Mouse (Mus musculus) WW6 (cell line): ENCODE measurements around the gene Bbs1.
A peak's percentile ranks its signal among the peaks of the same experiment; 100 is the strongest.
"Not testable (repeated sequence)": the region's sequence is repeated elsewhere in the genome, so short reads cannot be mapped to it uniquely, and the experiment has no call there.

Source experiments
- DNase-seq: peaks from one replicate; pipeline ENCODE4 v3.0.0-alpha.2; 2013; ENCODE audit warnings: low read depth, low spot score

Bbs1 gene

GRCm38 (mm10) chr19:4883961-4884360 lies 22.5 kb downstream of the Bbs1 start:
- DNase-seq: no peak

GRCm38 (mm10) chr19:4879324-4879703 lies 27.1 kb downstream of the Bbs1 start:
- no peak for DNase-seq

- peak; percentile 91 for DNase-seq
These were observed 27.8 kb downstream of the Bbs1 start, which contains the start of gene Zdhhc24 for GRCm38 (mm10) chr19:4878405-4879323. Zdhhc24 (plus strand) TSS chr19:4878668.

- DNase-seq: no peak
These were observed 28.6 kb downstream of the Bbs1 start, which contains the start of gene Actn3 for GRCm38 (mm10) chr19:4877785-4878184. Actn3 (minus strand) TSS chr19:4877909.

GRCm38 (mm10) chr19:4876755-4877154 lies 29.7 kb downstream of the Bbs1 start:
- no peak for DNase-seq

GRCm38 (mm10) chr19:4876241-4876640 lies 30.2 kb downstream of the Bbs1 start:
- no peak for DNase-seq

GRCm38 (mm10) chr19:4874613-4875012 lies 31.8 kb downstream of the Bbs1 start:
- not testable (repeated sequence) for DNase-seq

GRCm38 (mm10) chr19:4865147-4865546 lies 41.3 kb downstream of the Bbs1 start:
- no peak for DNase-seq

- DNase-seq: no peak
These were observed 43.4 kb downstream of the Bbs1 start for GRCm38 (mm10) chr19:4863048-4863447.

- DNase-seq: no peak
These were observed 47.3 kb downstream of the Bbs1 start for GRCm38 (mm10) chr19:4859081-4859480.

- DNase-seq: no peak
These were observed 50.5 kb downstream of the Bbs1 start for GRCm38 (mm10) chr19:4855951-4856350.

GRCm38 (mm10) chr19:4855470-4855820 lies 51.0 kb downstream of the Bbs1 start:
- DNase-seq: no peak

- no peak for DNase-seq
These were observed 51.6 kb downstream of the Bbs1 start, which contains the start of gene Ctsf for GRCm38 (mm10) chr19:4854552-4855469. Ctsf (plus strand) TSS chr19:4855130.

GRCm38 (mm10) chr19:4850281-4850680 lies 56.1 kb downstream of the Bbs1 start:
- DNase-seq: no peak

- no peak for DNase-seq
These were observed 56.6 kb downstream of the Bbs1 start for GRCm38 (mm10) chr19:4849800-4850199.

- no peak for DNase-seq
These were observed 58.9 kb downstream of the Bbs1 start for GRCm38 (mm10) chr19:4847490-4847889.

GRCm38 (mm10) chr19:4845846-4846245 lies 60.6 kb downstream of the Bbs1 start:
- no peak for DNase-seq

- no peak for DNase-seq
These were observed 63.8 kb downstream of the Bbs1 start for GRCm38 (mm10) chr19:4842611-4843010.

GRCm38 (mm10) chr19:4840848-4841247 lies 65.6 kb downstream of the Bbs1 start:
- no peak for DNase-seq

GRCm38 (mm10) chr19:4839149-4839548 lies 67.3 kb downstream of the Bbs1 start, which contains the start of the genes Ccs and Ccdc87:
Ccs (minus strand) TSS chr19:4839332.
Ccdc87 (plus strand) TSS chr19:4839366.
- DNase-seq: peak; percentile 88

GRCm38 (mm10) chr19:4838526-4839140 lies 67.8 kb downstream of the Bbs1 start:
- no peak for DNase-seq

- no peak for DNase-seq
These were observed 69.4 kb downstream of the Bbs1 start for GRCm38 (mm10) chr19:4837049-4837448.
